Mouse (Mus musculus) cortical plate, adult 2 months (tissue): Measurements from ENCODE around the gene Ndufb3.
A peak's percentile ranks its signal among the peaks of the same experiment; 100 is the strongest.

Experiments
- CTCF ChIP-seq: fragments of 200-500 bp; IDR thresholded peaks from 2 replicates; pipeline ENCODE4 v1.5.1; 2011; ENCODE audit warnings: mild to moderate bottlenecking, control low read depth, low read length; ENCODE audit not compliant: insufficient read depth; ENCODE audit errors: extremely low read depth
- POLR2A ChIP-seq: fragments of 200-500 bp; IDR thresholded peaks from 2 replicates; pipeline ENCODE4 v1.6.1; 2011; ENCODE audit warnings: mild to moderate bottlenecking, low read length, control low read depth; ENCODE audit not compliant: insufficient read depth; ENCODE audit errors: extremely low read depth

- TF ChIP-seq POLR2A (0 out of 2 replicates have a peak, but pooled peaks have one; percentile 11), CTCF (no peak)
Measured at GRCm38 (mm10) chr1:58621996-58622748, 36.0 kb downstream of the Ndufb3 start.
